Mouse (Mus musculus) E14TG2a.4 (cell line): ENCODE results near the gene Ablim1.

Experiments
- H3K27me3 ChIP-seq: 2 replicates; pipeline ENCODE4 v1.6.1; 2014; ENCODE audit warnings: low read length, control low read depth; ENCODE audit not compliant: insufficient read depth
- H3K36me3 ChIP-seq: 2 replicates; pipeline ENCODE4 v1.6.1; 2014; ENCODE audit warnings: low read length, control low read depth; ENCODE audit not compliant: insufficient read depth
- H3K4me1 ChIP-seq: replicated peaks from 2 replicates; pipeline ENCODE4 v1.6.1; 2014; ENCODE audit warnings: low read depth, low read length, control low read depth
- H3K4me3 ChIP-seq: replicated peaks from 2 replicates; pipeline ENCODE4 v1.5.1; 2014; ENCODE audit warnings: mild to moderate bottlenecking, low read length
- H3K9me3 ChIP-seq: 2 replicates; pipeline ENCODE4 v1.6.1; 2014; ENCODE audit warnings: low read length, control low read depth
- CTCF ChIP-seq: conservative IDR thresholded peaks from 2 replicates; pipeline ENCODE4 v1.5.1; 2014; ENCODE audit warnings: low read length
- NANOG ChIP-seq: IDR thresholded peaks from 2 replicates; pipeline ENCODE4 v1.6.1; 2014; ENCODE audit warnings: borderline replicate concordance, low read length, mixed read lengths
- POU5F1 ChIP-seq: IDR thresholded peaks from 2 replicates; pipeline ENCODE4 v1.6.1; 2014; ENCODE audit warnings: low read length, borderline replicate concordance

The Ablim1 gene

DNA sequence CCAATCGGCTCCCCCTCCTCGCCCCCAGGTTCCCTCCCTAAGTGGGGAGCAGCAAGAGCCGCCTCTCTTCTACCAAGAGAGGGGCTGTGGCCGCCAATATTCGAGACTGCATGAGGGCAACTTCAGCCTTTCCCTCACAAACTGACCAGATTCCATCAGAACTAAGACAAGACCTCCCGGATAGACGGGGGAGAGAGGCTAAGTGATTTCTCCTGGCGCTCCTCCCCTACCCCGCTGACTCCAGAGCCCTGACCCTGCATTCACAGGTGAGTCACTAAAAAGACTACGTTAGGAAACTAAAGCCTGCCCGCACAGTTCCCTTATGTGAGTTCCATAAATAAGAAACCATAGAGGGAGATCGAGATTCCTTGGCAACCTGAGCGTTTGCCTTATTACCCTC is 307.9 kb downstream of the Ablim1 start:
- TF ChIP-seq NANOG (no peak), CTCF (no peak), POU5F1 (no peak)
- Histone ChIP-seq H3K4me3 (no peak overlapping the region), H3K36me3 (no peaks in the 10 kb centered on the region), H3K27me3 (peaks cover 53% of the 10 kb centered on the region), H3K4me1 (peaks cover 22% of the 10 kb centered on the region), H3K9me3 (peaks cover 20% of the 10 kb centered on the region)

DNA sequence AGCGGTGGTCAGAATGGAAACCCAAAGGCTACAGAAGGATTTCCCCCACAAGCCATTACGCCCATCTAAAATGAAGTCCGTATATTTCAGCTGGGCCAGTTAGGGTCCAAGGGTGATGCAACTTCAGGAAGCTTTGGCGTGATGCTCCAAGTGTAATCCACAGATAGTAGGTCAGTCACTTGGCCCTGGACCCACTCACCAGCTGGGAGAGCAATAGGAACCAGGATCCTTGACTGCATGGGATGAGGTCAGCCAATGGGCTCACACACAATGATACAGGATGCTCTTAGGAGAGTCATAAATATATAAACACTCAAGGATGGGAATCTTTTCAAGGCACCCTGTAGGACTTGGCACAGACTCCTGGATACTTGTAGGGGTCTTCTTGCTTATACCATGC is 309.7 kb downstream of the Ablim1 start:
- no peak for TF ChIP-seq POU5F1
- TF ChIP-seq NANOG, result no peak
- no peak for TF ChIP-seq CTCF
- no peaks in the 10 kb centered on the region for H3K36me3 ChIP-seq

DNA sequence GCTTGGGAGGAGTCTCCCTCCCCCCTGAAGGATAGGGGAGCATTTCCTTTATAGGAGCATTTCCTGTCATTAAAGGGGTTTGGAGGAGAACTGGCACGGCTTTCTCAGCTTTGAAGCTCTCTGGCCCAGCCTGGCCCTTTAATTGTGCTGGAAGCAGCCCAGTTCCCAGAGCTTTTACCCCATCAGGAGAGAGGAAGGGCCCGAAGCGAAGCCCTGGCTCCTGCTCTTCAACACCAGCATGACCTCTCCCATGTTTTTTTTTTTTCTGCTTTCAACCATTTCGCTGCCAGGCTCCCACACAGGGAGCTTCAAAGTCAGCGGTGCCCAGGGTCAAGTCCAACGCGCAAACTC is 311.3 kb downstream of the Ablim1 start:
- TF ChIP-seq POU5F1 (no peak), CTCF (no peak), NANOG (no peak)
- Histone ChIP-seq H3K4me3 (no peak overlapping the region), H3K4me1 (peaks cover 7% of the 10 kb centered on the region), H3K27me3 (peaks cover 25% of the 10 kb centered on the region), H3K9me3 (peaks cover 20% of the 10 kb centered on the region), H3K36me3 (no peaks in the 10 kb centered on the region)

More for the DNA sequence above, 309.7 kb downstream of the Ablim1 start:
- Histone ChIP-seq H3K4me3 (no peak overlapping the region), H3K9me3 (peaks cover 20% of the 10 kb centered on the region), H3K27me3 (peaks cover 40% of the 10 kb centered on the region), H3K4me1 (peaks cover 22% of the 10 kb centered on the region)

DNA sequence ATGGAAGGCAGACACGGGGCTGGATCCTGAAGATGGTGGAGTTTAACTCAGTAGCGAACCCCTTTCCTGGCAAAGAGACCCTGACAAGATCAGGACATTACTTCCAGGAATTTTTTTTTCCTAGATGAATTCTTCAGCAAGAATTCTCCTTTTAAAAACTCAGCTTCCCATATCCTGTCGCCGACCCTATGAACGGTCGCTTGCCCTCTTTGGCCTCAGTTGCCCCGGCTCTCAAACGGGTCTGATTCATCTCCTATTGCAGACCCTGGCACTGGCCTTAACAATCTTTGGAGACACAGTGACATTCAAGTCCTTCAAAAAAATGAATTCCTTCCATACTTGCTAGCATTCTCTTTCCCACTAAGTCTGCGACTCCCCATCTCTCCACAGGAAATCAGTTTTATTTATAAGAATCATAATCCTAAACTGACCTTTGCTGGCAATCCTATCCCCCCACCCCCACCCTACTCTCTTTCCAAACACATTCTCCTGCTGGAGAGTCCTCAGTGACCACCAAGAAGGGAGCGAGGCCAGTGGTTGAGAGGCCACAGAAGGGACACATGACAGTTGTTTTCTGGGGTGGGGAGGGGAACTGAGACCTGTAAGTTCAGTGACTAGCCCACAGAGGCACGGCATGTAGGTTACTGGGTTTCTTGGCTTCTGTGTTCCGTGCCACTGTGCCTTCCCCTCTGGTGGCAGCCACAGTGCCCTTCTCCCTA is 311.8 kb downstream of the Ablim1 start:
- H3K4me1 ChIP-seq, result peaks cover 6% of the 10 kb centered on the region
- H3K36me3 ChIP-seq, result no peaks in the 10 kb centered on the region
- peaks cover 20% of the 10 kb centered on the region for H3K27me3 ChIP-seq
- peaks cover 20% of the 10 kb centered on the region for H3K9me3 ChIP-seq
- TF ChIP-seq CTCF (no peak), NANOG (no peak), POU5F1 (no peak)
- H3K4me3 ChIP-seq, result no peak overlapping the region

DNA sequence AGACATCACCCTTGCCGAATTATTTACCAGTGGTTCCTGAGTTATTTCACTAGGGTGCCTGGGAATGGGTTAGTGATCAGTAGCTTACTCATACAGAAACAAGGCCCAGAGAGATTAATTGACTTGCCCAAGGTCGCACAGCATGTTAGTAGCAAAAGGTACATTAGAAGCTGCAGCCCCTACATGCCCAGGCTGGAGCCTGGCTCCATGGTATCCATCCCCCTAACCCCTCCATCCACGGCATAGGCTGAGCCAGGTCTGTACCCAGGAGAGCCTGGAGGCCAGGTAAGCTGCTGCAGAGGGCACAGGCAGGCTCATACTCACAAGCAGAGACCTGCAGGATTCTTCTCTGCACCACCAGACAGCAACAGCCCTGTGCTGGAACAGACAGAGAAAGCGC is 312.8 kb downstream of the Ablim1 start:
- peaks cover 11% of the 10 kb centered on the region for H3K9me3 ChIP-seq
- H3K4me1 ChIP-seq, result peaks cover 10% of the 10 kb centered on the region
- H3K27me3 ChIP-seq, result peaks cover 10% of the 10 kb centered on the region
- no peaks in the 10 kb centered on the region for H3K36me3 ChIP-seq
- no peak overlapping the region for H3K4me3 ChIP-seq
- no peak for TF ChIP-seq CTCF
- TF ChIP-seq NANOG, result no peak
- no peak for TF ChIP-seq POU5F1

DNA sequence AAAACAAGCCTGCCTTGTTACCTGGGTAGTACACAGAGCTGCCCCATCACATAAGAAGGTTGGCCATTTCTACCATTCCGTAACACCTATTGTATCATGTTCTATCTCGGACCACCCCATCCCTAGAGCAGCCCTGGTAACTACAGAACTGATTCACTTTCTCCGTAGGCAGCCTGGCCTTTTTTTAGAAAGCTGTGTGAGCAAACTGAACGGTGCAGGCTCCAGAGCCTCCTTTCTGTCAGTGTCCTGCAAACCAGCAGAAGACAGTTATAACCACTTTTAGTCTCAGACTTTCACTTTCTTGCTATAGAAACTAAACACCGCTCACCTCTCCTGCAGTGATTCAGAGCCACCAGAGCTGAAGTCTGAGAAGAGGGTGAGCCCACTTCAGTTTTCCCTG is 314.1 kb downstream of the Ablim1 start:
- H3K27me3 ChIP-seq, result peaks cover 6% of the 10 kb centered on the region; the same call in 1 of the 2 replicates
- H3K36me3 ChIP-seq, result no peaks in the 10 kb centered on the region
- peaks cover 16% of the 10 kb centered on the region for H3K4me1 ChIP-seq
- no peak for TF ChIP-seq NANOG
- no peak for TF ChIP-seq CTCF
- TF ChIP-seq POU5F1, result no peak
- no peak overlapping the region for H3K4me3 ChIP-seq
- no peaks in the 10 kb centered on the region for H3K9me3 ChIP-seq

DNA sequence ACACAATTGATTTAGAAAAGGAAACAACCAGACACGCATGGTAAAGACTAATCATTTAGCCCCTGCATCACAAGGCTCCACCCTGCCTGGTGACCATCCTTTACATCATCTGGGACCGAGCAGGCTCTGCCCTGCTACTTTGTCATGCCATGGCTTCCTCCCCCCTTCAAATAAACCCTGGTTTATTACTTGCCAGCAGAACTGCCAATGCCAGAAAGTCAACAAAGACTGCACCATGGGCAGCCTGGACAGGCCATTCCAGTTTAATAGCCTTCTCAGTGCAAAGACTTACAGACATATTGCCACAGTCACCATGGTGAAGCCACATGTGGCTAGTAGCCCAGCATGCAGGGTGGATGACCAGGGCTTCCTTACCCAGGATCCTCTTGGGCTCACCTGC is 314.9 kb downstream of the Ablim1 start:
- H3K4me3 ChIP-seq, result no peak overlapping the region

DNA sequence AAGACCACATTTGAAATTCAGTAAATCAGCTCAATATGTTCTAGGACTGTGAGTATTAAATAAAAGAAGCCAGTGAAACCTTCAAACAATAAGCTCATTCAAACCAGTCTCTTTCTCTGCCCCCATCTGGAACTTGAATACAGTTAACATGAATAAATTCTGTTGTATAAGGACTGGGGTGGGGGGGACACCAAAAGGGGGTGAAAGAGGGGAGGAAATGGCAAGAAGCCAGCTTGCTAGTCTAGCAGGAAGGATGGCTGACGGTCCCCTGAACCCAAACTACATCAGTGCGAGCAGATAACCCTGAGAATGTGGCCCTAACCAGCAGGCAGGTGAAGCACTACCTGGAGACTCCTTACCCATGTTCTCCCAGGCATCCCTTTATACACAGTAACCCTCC is 315.8 kb downstream of the Ablim1 start:
- Histone ChIP-seq H3K36me3 (no peaks in the 10 kb centered on the region), H3K4me3 (no peak overlapping the region), H3K9me3 (no peaks in the 10 kb centered on the region), H3K4me1 (peaks cover 16% of the 10 kb centered on the region), H3K27me3 (peaks cover 4% of the 10 kb centered on the region; the same call in 1 of the 2 replicates)
- TF ChIP-seq NANOG (no peak), CTCF (no peak), POU5F1 (no peak)

More for the DNA sequence above, 314.9 kb downstream of the Ablim1 start:
- TF ChIP-seq POU5F1, result no peak
- no peak for TF ChIP-seq NANOG
- TF ChIP-seq CTCF, result no peak
- peaks cover 4% of the 10 kb centered on the region; the same call in 1 of the 2 replicates for H3K27me3 ChIP-seq
- peaks cover 16% of the 10 kb centered on the region for H3K4me1 ChIP-seq
- no peaks in the 10 kb centered on the region for H3K36me3 ChIP-seq
- H3K9me3 ChIP-seq, result no peaks in the 10 kb centered on the region

DNA sequence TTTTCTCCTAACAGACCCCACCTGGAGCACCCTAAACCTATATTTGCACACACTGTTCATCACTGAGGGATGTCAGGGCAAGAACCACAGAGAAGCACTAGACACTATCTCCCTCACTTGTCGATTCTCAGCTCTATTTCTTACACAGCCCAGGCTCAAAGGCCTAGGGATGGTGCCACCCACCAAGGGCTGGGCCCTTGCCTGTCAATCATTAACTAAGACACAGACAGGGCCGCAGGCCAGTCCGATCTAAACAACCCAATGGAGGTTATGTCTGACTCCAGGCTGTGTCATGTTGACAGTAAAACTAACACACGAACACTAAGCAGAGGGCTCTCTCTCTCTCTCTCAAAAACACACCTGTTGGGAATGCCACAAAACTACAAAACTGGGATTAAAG is 316.4 kb downstream of the Ablim1 start:
- no peak for TF ChIP-seq CTCF
- TF ChIP-seq NANOG, result no peak
- TF ChIP-seq POU5F1, result no peak
- no peak overlapping the region for H3K4me3 ChIP-seq
- no peaks in the 10 kb centered on the region for H3K9me3 ChIP-seq
- H3K4me1 ChIP-seq, result peaks cover 16% of the 10 kb centered on the region
- no peaks in the 10 kb centered on the region for H3K36me3 ChIP-seq
- peaks cover 3% of the 10 kb centered on the region; the same call in 1 of the 2 replicates for H3K27me3 ChIP-seq
